Mouse (Mus musculus) lung, postnatal 0 days (tissue): ENCODE measurements around the gene Gria3.

Experiments used
- CTCF ChIP-seq: IDR thresholded peaks from 2 replicates; pipeline ENCODE4 v1.5.1; 2016; ENCODE audit warnings: antibody characterized with exemption, mild to moderate bottlenecking
- EP300 ChIP-seq: IDR thresholded peaks from 2 replicates; pipeline ENCODE4 v1.6.1; 2016; ENCODE audit warnings: antibody characterized with exemption, mild to moderate bottlenecking, control low read depth

DNA sequence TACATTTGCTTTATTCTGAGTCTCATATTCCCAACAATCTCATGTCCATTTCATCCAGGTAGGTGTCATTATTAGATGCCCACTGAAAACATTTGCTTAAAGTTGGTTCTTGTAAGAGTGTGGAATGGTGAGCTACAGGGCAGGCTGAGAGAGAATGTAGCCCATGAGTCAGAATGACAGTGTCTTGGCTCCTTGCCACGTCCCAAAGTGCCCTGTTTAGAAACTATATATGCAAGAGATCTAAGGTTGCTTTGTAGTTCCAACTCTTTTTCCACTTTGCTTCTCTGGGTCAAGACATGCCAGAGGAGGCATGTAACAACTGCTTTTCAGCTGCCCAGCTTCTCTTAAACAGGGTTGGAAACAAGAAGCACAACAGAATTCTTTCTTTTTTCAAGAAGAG, 9.1 kb downstream of the Gria3 start:
- no peak for TF ChIP-seq CTCF
- no peak for TF ChIP-seq EP300
